Mouse (Mus musculus) sigmoid colon, adult 10 weeks (tissue): Measurements from ENCODE around the gene Ccr3. TPM values are rescaled to one million over a fixed set of nuclear protein-coding genes. Genes with fewer than 3 reads are reported as not detected.

ENCODE experiments used
- polyA plus RNA-seq: library from polyadenylated mRNA; stranded (reverse); fragments of 350-450 nt; fragmentation: Illumina TruSeq; extraction: RNeasy Lipid Tissue Mini Kit (QIAGEN cat#74804); gene quantifications from one replicate; pipeline ENCODE4 v1.2.3, GENCODE M21; 2014; ENCODE audit warnings: low read depth, low replicate concordance

Ccr3 gene
- 0.50 TPM for polyA plus RNA-seq

DNA sequence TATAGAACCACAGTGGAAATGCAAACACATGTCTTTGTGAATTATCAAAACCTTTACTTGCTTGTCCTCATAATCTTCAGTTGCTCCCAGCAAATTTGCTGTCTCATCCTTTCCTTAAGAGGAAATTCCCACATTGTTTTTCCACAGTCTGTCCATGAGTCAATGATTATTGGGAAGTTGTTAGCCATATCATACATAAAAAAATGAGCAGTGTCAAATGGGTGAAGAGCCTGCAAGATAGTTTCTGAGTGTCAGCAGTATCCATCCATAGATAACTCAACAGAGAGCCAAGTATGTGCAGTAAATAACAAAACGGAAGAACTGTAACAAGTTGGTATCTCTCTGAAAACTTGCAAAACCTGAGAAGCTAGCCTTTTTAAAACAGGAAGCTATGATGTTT lies at the start of gene Ccr3:
TSS of gene Ccr3 (plus strand) at position 301 of the 400 bp plus-strand sequence.

DNA sequence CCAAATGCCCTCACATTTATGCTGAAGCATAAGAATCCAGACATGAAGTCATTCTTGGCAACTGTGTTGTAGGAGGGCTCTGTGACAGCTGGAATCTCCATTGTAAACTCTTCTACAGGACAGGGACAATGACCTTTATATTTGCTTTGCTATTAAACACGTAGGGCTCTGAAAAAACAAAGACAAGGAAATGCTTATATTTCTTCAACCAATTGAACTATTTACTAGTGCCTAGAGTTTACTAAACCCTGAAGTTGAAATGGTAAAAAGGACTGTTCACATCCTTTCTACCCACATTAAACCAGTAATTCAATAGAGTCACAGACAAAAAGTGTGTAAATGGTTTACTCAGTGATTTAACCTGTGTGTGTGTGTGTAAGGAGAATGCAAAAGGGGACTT lies 43.5 kb upstream of the Ccr3 start, which contains the start of gene Ccr1l1:
TSS of gene Ccr1l1 (minus strand) at position 101 of the 400 bp plus-strand sequence.

Other genes with a start within 250 kb of the Ccr3 start
- 4.1 TPM for gene Cxcr6, start 215.5 kb upstream of the Ccr3 start, polyA plus RNA-seq
- gene Fyco1, start 170.1 kb upstream of the Ccr3 start, polyA plus RNA-seq: 19.1 TPM
- 1.5 TPM for gene Xcr1, start 159.9 kb upstream of the Ccr3 start, polyA plus RNA-seq
- 19.0 TPM for gene Ccr1, start 53.3 kb upstream of the Ccr3 start, polyA plus RNA-seq
- not detected for gene Ccr1l1, start 43.6 kb upstream of the Ccr3 start, polyA plus RNA-seq
- 28.7 TPM for gene Ccr2, start 80.0 kb downstream of the Ccr3 start, polyA plus RNA-seq
- 7.7 TPM for gene Ccr5, start 99.6 kb downstream of the Ccr3 start, polyA plus RNA-seq